Mouse (Mus musculus) CH12.LX (cell line): ENCODE data around the gene Dse.
A peak's percentile ranks its signal among the peaks of the same experiment; 100 is the strongest.

Experiments
- CTCF ChIP-seq, 2 experiments: IDR thresholded peaks in 1 of 2; conservative IDR thresholded peaks in 1 of 2; 2 replicates each; pipeline ENCODE4 v1.5.1; 2011 to 2012; ENCODE audit warnings: low read depth in 2 of 2, low read length in 2 of 2, improper control_type of control experiment in 1 of 2, inconsistent platforms in 1 of 2, mild to moderate bottlenecking in 1 of 2, moderate library complexity in 1 of 2
- E2F4 ChIP-seq: IDR thresholded peaks from 2 replicates; pipeline ENCODE4 v1.6.1; 2011; ENCODE audit warnings: low read depth, low read length, improper control_type of control experiment; ENCODE audit not compliant: insufficient replicate concordance
- EP300 ChIP-seq: IDR thresholded peaks from 2 replicates; pipeline ENCODE4 v1.6.1; 2011; ENCODE audit warnings: low read length, improper control_type of control experiment
- ETS1 ChIP-seq: conservative IDR thresholded peaks from 2 replicates; pipeline ENCODE4 v1.6.1; 2012; ENCODE audit warnings: low read depth, mild to moderate bottlenecking, inconsistent platforms, low read length, improper control_type of control experiment, moderate library complexity
- MAFK ChIP-seq: IDR thresholded peaks from 2 replicates; pipeline ENCODE4 v1.6.1; 2011; ENCODE audit warnings: low read length, improper control_type of control experiment; ENCODE audit not compliant: insufficient replicate concordance
- MYC ChIP-seq: IDR thresholded peaks from 2 replicates; pipeline ENCODE4 v1.6.1; 2011; ENCODE audit warnings: low read depth, mild to moderate bottlenecking, improper control_type of control experiment, low read length
- NELFE ChIP-seq: IDR thresholded peaks from 2 replicates; pipeline ENCODE4 v1.6.1; 2011; ENCODE audit warnings: low read depth, low read length, improper control_type of control experiment
- NRF1 ChIP-seq: IDR thresholded peaks from 2 replicates; pipeline ENCODE4 v1.6.1; 2014; ENCODE audit warnings: low read depth, mild to moderate bottlenecking, inconsistent platforms, low read length, improper control_type of control experiment, moderate library complexity
- POLR2A ChIP-seq: IDR thresholded peaks from 2 replicates; pipeline ENCODE4 v1.6.1; 2011; ENCODE audit warnings: low read depth, mild to moderate bottlenecking, improper control_type of control experiment, low read length
- TBP ChIP-seq: conservative IDR thresholded peaks from 2 replicates; pipeline ENCODE4 v1.6.1; 2011; ENCODE audit warnings: low read depth, low read length, improper control_type of control experiment

DNA sequence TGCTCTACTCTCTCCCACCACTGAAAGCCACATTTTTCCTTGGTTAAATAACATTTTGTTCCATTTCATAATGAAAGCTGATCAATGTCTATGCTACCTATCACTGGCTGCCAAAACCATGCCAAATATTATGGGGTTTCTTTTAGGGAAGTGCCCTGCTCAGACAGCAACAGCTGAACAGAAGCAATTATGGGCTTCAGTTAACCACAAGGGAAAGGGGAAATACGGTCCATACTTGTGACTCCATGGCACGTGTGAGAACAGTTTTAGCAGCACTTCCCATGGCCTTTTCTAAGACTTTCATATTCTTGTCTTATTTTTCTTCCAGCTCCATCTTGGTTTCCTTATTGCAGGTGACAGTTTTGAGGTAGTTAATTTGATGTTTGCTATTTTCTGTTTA is 76.2 kb downstream of the Dse start:
- TF ChIP-seq CTCF (conservative IDR thresholded peaks at IDR 0.05 in 1 of 2, IDR thresholded peaks at IDR 0.05 in 1 of 2; ENCODE audit: low read depth in 2 of 2, low read length in 2 of 2), result no peak
- no peak for TF ChIP-seq MYC
- TF ChIP-seq EP300, result no peak
- no peak for TF ChIP-seq POLR2A
- TF ChIP-seq ETS1, result 0 out of 2 replicates have a peak, but pooled peaks have one; percentile 29
- TF ChIP-seq TBP, result no peak
- TF ChIP-seq MAFK, result no peak
- TF ChIP-seq NELFE, result no peak
- TF ChIP-seq NRF1, result no peak
- TF ChIP-seq E2F4, result no peak
